Mouse (Mus musculus): ENCODE measurements around the gene Ppm1h.

Ppm1h gene

DNA sequence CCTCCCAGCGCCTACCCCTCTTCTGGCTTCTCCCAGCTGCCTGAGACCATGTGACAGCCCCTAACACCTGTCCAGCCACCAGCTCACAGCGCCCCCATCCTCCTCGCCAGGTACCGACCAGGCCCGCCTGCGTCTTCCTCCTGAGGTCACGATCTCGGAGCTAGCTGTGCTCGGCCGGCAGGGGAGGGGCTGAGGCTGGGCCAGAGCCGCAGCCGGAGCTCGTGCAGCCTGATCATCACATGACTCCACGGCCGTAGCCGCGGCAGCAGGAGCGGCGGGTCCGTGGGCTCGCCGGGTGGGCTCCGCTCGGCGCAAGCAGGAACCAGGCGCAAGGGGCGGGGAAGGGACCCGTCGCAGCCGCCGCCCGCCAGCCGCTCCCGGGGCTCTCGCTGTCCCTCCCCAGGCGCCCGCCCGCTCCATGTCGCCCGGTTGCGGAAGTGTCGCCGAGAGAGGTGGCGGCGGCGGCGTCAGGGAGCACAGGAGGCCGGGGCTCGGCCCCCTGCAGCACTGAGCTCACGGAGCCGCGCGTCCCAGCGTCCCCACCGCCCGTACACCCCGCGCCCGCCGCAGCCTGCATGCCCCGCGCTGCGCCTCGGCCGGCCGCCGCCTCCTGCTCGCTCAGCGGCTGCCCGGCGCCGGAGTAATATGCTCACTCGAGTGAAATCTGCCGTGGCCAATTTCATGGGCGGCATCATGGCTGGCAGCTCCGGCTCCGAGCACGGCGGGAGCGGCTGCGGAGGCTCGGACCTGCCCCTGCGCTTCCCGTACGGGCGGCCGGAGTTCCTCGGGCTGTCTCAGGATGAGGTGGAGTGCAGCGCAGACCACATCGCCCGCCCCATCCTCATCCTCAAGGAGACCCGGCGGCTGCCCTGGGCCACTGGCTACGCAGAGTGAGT, at the start of gene Ppm1h:
Gene Ppm1h, plus strand, starts transcription at position 222 of the 896 bp plus-strand sequence.
- DNase-seq (ENCODE audit: low spot score) = peak; percentile 43

DNA sequence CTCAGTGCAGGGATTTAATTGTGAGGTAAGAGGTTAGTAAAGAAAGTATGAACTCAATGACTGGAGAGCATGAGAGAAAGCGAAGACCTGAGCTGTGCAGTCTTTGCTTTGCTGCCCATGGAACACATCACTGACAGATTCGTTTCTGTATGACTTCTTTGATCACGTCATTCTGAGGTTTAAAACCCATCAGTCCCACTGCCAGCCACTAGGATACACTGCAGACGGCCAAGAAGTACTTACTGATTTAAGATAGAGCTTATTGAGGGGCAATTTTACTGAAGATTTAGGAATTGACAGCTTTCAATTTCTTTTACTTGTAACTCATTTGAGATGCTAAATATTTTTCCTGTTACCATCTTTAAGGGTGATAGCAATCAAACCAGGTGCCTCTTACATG, 49.6 kb upstream of the Ppm1h start:
- DNase-seq (ENCODE audit: low spot score) = no peak

- no peak for DNase-seq (ENCODE audit: low spot score)
Measured at GRCm38 (mm10) chr10:122639879-122640278, 38.7 kb upstream of the Ppm1h start.

DNA sequence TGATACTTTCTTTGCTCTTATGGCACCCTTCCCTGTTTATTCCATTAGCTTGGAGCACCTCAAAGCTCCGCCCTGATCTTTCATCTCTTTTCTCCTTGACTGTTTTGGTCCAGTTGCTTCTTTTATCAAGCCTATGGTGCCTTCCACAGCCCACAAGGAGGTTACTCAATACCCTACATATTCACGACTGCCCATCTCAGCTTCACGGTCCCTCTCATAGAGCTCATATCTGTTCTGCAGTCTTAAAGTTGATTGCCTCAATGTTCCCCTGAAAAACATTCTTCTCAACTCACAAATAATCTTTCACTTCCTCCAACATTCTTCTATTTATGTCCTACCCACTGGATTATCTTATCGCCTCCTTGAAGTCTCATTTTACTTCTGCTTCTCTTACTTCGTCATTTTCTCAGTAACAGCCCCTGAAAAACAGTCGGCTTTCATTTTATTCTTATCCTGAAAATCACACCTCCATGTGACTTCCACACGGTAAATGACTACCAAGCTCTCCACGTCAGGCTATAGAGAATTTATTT, 37.2 kb upstream of the Ppm1h start:
- no peak for DNase-seq (ENCODE audit: low spot score)

GRCm38 (mm10) chr10:122642125-122642524, 36.4 kb upstream of the Ppm1h start:
- DNase-seq (ENCODE audit: low spot score) = no peak

GRCm38 (mm10) chr10:122651932-122652331, 26.6 kb upstream of the Ppm1h start:
- no peak for DNase-seq (ENCODE audit: low spot score)

DNA sequence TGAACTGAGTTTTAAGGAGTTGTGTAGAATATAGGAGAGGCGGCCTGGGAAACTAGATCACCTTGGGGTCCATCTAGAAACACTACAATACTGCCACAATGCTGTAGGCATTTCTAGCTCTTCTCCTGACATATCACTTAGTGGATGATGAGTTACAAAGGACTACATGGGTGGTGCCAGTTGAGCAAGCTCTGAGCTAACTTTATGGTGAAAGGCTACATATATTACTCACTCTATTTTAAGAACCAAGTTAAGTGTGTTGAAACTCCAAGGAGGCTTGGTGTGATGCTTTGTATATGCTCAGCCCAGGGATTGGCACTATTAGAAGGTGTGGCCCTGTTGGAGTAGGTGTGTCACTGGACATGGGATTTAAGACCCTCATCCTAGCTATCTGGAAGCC, 26.0 kb upstream of the Ppm1h start:
- DNase-seq (ENCODE audit: low spot score) = no peak

DNA sequence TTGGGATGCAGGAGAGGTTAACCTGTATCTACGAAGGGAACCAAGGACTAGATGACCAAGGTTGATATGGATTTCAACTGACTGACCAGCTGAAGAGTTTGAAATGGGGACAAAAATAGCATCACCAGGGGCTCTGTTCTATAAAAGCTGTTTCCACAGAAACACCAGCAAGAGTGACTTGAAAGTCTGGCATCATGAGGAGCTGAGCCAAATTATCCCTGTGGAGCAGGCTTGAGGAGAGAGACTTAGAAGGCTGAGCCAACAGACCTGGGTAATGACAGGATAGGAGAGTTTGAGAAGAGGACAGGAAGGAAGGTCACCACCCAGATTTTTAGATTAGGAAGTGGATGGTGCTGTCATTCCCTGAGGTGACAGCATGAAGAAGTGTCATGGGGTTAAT, 12.9 kb upstream of the Ppm1h start:
- DNase-seq (ENCODE audit: low spot score) = no peak

DNA sequence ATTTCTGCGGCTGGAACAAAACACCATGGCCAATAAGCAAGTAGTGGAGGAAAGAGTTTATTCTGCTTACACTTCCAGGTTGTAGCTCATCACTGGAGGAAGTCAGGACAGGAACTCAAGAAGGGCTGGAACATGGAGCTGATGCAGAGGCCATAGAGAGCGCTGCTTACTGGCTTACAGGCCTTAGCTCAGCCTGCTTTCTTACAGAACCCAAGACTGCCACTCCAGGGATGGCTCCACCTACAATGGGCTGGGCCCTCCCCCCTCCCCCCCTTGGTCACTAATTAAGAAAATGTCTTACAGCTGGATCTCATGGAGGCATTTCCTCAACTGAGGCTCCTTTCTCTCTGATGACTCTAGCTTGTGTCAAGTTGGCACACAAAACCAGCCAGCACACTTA, 7.3 kb upstream of the Ppm1h start:
- no peak for DNase-seq (ENCODE audit: low spot score)

- DNase-seq (ENCODE audit: low spot score) = no peak
Measured at GRCm38 (mm10) chr10:122672044-122672443, 6.5 kb upstream of the Ppm1h start.

DNA sequence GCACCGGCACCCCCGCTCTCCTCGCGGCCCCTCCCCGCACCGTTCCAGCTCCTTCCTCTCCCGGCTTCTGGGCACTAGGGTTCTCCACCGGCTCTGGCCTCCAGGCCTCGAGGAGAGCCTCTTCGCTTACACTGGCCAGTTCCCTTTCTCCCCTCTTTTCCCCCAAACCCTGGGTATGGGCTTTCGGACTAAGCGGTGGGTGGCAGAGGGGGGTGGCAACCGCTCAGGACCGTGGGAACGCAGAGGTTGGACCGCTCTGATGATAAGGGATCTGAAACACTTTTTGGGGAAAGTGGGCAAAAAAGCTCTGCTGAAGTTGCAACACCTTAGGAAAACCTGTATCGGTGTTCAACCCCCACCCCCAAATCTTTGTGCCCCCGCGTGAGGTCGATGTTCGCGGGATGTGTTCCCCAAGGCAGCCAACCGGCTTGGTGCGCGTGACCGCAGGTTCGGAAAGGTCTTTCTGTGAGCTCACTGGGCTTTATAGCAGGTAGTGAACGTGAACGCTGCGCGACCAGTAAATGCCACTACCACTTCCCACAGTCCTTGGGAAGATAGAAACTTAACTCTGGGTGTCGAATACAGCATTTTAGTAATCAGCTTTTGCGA, 979 bp downstream of the Ppm1h start:
- DNase-seq (ENCODE audit: low spot score) = no peak

- DNase-seq (ENCODE audit: low spot score) = no peak
Measured at GRCm38 (mm10) chr10:122680387-122681084, 2.0 kb downstream of the Ppm1h start.

- DNase-seq (ENCODE audit: low spot score) = no peak
Measured at GRCm38 (mm10) chr10:122681085-122681408, 2.5 kb downstream of the Ppm1h start.

- no peak for DNase-seq (ENCODE audit: low spot score)
Measured at GRCm38 (mm10) chr10:122683819-122684330, 5.3 kb downstream of the Ppm1h start.

- DNase-seq (ENCODE audit: low spot score) = no peak
Measured at GRCm38 (mm10) chr10:122685297-122685696, 6.7 kb downstream of the Ppm1h start.

GRCm38 (mm10) chr10:122685836-122686531, 7.4 kb downstream of the Ppm1h start:
- DNase-seq (ENCODE audit: low spot score) = no peak

GRCm38 (mm10) chr10:122690698-122691097, 12.1 kb downstream of the Ppm1h start:
- no peak for DNase-seq (ENCODE audit: low spot score)

- no peak for DNase-seq (ENCODE audit: low spot score)
Measured at GRCm38 (mm10) chr10:122693158-122693777, 14.7 kb downstream of the Ppm1h start.

- no peak for DNase-seq (ENCODE audit: low spot score)
Measured at GRCm38 (mm10) chr10:122693911-122694618, 15.5 kb downstream of the Ppm1h start.

DNA sequence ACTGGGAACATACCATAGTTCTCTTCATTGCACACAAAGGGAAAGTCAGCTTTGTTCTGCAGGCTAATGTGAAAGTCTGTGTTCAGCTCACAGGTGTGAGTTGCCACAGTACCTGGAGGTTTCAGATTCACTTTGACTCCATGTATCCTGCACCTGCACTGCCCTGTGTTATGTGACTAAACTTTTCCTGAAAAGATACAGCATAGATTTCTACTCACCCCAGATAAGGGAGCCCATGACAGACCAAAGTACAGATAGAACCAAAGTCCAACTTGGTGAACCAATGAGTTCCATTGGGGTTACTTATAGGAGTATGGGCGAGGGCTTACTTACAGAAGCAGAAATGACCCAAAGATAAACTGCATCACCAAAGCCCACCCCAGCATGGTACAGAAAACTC, 17.8 kb downstream of the Ppm1h start:
- no peak for DNase-seq (ENCODE audit: low spot score)

- no peak for DNase-seq (ENCODE audit: low spot score)
Measured at GRCm38 (mm10) chr10:122698347-122698746, 19.8 kb downstream of the Ppm1h start.
